Mouse (Mus musculus): ENCODE measurements at regions not wholly inside any gene's neighbourhood (a gene's known extent, or its start where the extent isn't known, plus 50 kb on each side); places are given as distances from the start of the nearest gene placed in this dataset.
"Not testable (repeated sequence)": the region's sequence is repeated elsewhere in the genome, so short reads cannot be mapped to it uniquely, and the experiment has no call there.

- no peak for DNase-seq (ENCODE audit: extremely low read depth, low read depth)
These were observed 328.3 kb upstream of the Nox3 start for GRCm38 (mm10) chr17:4024384-4024783.

- no peak for DNase-seq (ENCODE audit: extremely low read depth, low read depth)
These were observed 333.1 kb upstream of the Nox3 start for GRCm38 (mm10) chr17:4029202-4029601.

GRCm38 (mm10) chr17:4034816-4035360 lies 338.8 kb upstream of the Nox3 start:
- no peak for DNase-seq (ENCODE audit: extremely low read depth, low read depth)

GRCm38 (mm10) chr17:4040104-4040664 lies 344.1 kb upstream of the Nox3 start:
- DNase-seq (ENCODE audit: extremely low read depth, low read depth) = no peak

GRCm38 (mm10) chr17:4060186-4060585 lies 364.1 kb upstream of the Nox3 start:
- DNase-seq (ENCODE audit: extremely low read depth, low read depth) = not testable (repeated sequence)

GRCm38 (mm10) chr17:4073381-4073780 lies 377.3 kb upstream of the Nox3 start:
- DNase-seq (ENCODE audit: extremely low read depth, low read depth) = no peak

GRCm38 (mm10) chr17:4080564-4080963 lies 384.5 kb upstream of the Nox3 start:
- DNase-seq (ENCODE audit: extremely low read depth, low read depth) = no peak

- DNase-seq (ENCODE audit: extremely low read depth, low read depth) = no peak
These were observed 398.6 kb upstream of the Nox3 start for GRCm38 (mm10) chr17:4094621-4095020.

GRCm38 (mm10) chr17:4103321-4103720 lies 407.3 kb upstream of the Nox3 start:
- no peak for DNase-seq (ENCODE audit: extremely low read depth, low read depth)

GRCm38 (mm10) chr17:4109263-4109662 lies 413.2 kb upstream of the Nox3 start:
- peak; percentile 6 for DNase-seq (ENCODE audit: extremely low read depth, low read depth)

GRCm38 (mm10) chr17:4113021-4113420 lies 417.0 kb upstream of the Nox3 start:
- no peak for DNase-seq (ENCODE audit: extremely low read depth, low read depth)

- no peak for DNase-seq (ENCODE audit: extremely low read depth, low read depth)
These were observed 420.4 kb upstream of the Nox3 start for GRCm38 (mm10) chr17:4116476-4116875.

GRCm38 (mm10) chr17:4133678-4134077 lies 437.6 kb upstream of the Nox3 start:
- DNase-seq (ENCODE audit: extremely low read depth, low read depth) = no peak

GRCm38 (mm10) chr17:4163502-4163901 lies 467.4 kb upstream of the Nox3 start:
- DNase-seq (ENCODE audit: extremely low read depth, low read depth) = no peak

- no peak for DNase-seq (ENCODE audit: extremely low read depth, low read depth)
These were observed 477.9 kb upstream of the Nox3 start for GRCm38 (mm10) chr17:4173951-4174361.

- DNase-seq (ENCODE audit: extremely low read depth, low read depth) = no peak
These were observed 478.9 kb upstream of the Nox3 start for GRCm38 (mm10) chr17:4175006-4175405.

GRCm38 (mm10) chr17:4176524-4176923 lies 480.5 kb upstream of the Nox3 start:
- no peak for DNase-seq (ENCODE audit: extremely low read depth, low read depth)

- DNase-seq (ENCODE audit: extremely low read depth, low read depth) = no peak
These were observed 481.6 kb upstream of the Nox3 start for GRCm38 (mm10) chr17:4177485-4178150.

- DNase-seq (ENCODE audit: extremely low read depth, low read depth) = no peak
These were observed 483.2 kb upstream of the Nox3 start for GRCm38 (mm10) chr17:4179271-4179670.

- DNase-seq (ENCODE audit: extremely low read depth, low read depth) = no peak
These were observed 486.0 kb upstream of the Nox3 start for GRCm38 (mm10) chr17:4182106-4182505.

- no peak for DNase-seq (ENCODE audit: extremely low read depth, low read depth)
These were observed 490.7 kb upstream of the Nox3 start for GRCm38 (mm10) chr17:4186802-4187201.

- no peak for DNase-seq (ENCODE audit: extremely low read depth, low read depth)
These were observed 491.5 kb upstream of the Nox3 start for GRCm38 (mm10) chr17:4187606-4188005.
